Mouse (Mus musculus) small intestine, adult 2 months (tissue): Measurements from ENCODE around the gene Clec16a. TPM values are rescaled to one million over a fixed set of nuclear protein-coding genes. Genes with fewer than 3 reads are reported as not detected.

Source experiments
- H3K27ac ChIP-seq: fragments of 200-500 bp; 2 replicates; pipeline ENCODE4 v1.5.1; 2012; ENCODE audit warnings: low read depth, low read length, control low read depth, inconsistent platforms; ENCODE audit not compliant: insufficient read depth
- H3K27me3 ChIP-seq: fragments of 200-500 bp; 2 replicates; pipeline ENCODE4 v1.6.1; 2012; ENCODE audit warnings: mild to moderate bottlenecking, moderate library complexity, low read length, inconsistent platforms; ENCODE audit not compliant: control insufficient read depth, insufficient read depth
- H3K36me3 ChIP-seq: fragments of 200-500 bp; 2 replicates; pipeline ENCODE4 v1.6.1; 2012; ENCODE audit warnings: mild to moderate bottlenecking, low read length, control low read depth, inconsistent platforms; ENCODE audit not compliant: control insufficient read depth, insufficient read depth
- H3K4me1 ChIP-seq: fragments of 200-500 bp; 2 replicates; pipeline ENCODE4 v1.6.1; 2012; ENCODE audit warnings: low read length, inconsistent platforms, mixed read lengths; ENCODE audit not compliant: control insufficient read depth, insufficient read depth, insufficient read length
- H3K4me3 ChIP-seq: fragments of 200-500 bp; 2 replicates; pipeline ENCODE4 v1.5.1; 2012; ENCODE audit warnings: low read depth, mild to moderate bottlenecking, control low read depth, inconsistent platforms, low read length, moderate library complexity
- CTCF ChIP-seq: fragments of 200-500 bp; IDR thresholded peaks from 2 replicates; pipeline ENCODE4 v1.5.1; 2012; ENCODE audit warnings: low read depth, mild to moderate bottlenecking, control low read depth, inconsistent platforms, low read length, moderate library complexity, mixed read lengths; ENCODE audit not compliant: insufficient replicate concordance, insufficient read length; ENCODE audit errors: extremely low read depth
- POLR2A ChIP-seq: fragments of 200-500 bp; IDR thresholded peaks from 2 replicates; pipeline ENCODE4 v1.6.1; 2012; ENCODE audit warnings: low read depth, mild to moderate bottlenecking, control low read depth, inconsistent platforms, low read length, moderate library complexity
- WGBS: fragments of 180-500 bp; shearing (Covaris S2); methylation state at CpG from one replicate; pipeline ENCODE4 v1.1.7; 2018; 5-methylcytosine and 5-hydroxymethylcytosine counted together
- polyA plus RNA-seq: library from polyadenylated mRNA; depleted of rRNA; stranded (reverse); fragments of >200 nt; gene quantifications from 2 replicates; pipeline ENCODE4 v1.2.3, GENCODE M21; 2012

Gene Clec16a
- polyA plus RNA-seq, 1 experiment: 14.3 TPM

DNA sequence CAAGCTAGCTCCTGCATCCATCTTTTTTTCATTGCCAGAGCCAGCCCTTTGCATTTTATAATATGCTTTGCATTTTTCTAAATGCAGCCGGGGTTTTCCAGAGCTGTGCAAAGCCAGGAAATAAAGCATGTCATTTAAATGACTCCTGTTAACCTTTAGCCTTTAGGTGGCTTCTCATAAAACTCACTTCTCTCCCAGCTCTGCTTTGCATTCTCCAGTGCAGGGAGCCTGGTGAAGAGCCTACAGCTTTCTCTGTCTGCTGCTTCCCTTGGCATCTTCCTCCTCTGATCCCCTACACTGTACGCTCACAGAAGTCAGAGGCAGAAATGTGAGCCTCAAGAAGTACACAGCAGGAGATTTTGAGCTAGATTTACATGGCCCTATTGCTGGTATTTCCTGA lies 111.3 kb downstream of the Clec16a start:
- Histone ChIP-seq H3K4me3 (no peak overlapping the region), H3K36me3 (no peaks in the 10 kb centered on the region), H3K27me3 (no peaks in the 10 kb centered on the region), H3K4me1 (peaks cover 28% of the 10 kb centered on the region; the same call in 1 of the 2 replicates), H3K27ac (peak overlapping the region; percentile 99)
- no peak for TF ChIP-seq CTCF
- no peak for TF ChIP-seq POLR2A
- WGBS: 25% methylated on average over 2 of the region's 2 CpGs

GRCm38 (mm10) chr16:10656939-10657338 lies 111.8 kb downstream of the Clec16a start:
- Histone ChIP-seq H3K4me3 (no peak overlapping the region), H3K27me3 (no peaks in the 10 kb centered on the region), H3K27ac (peak overlapping the region; percentile 99), H3K4me1 (peaks cover 28% of the 10 kb centered on the region; the same call in 1 of the 2 replicates), H3K36me3 (no peaks in the 10 kb centered on the region)
- no peak for TF ChIP-seq POLR2A
- no peak for TF ChIP-seq CTCF
- 42% methylated on average over 1 of the region's 1 CpGs for WGBS

GRCm38 (mm10) chr16:10659211-10659610 lies 114.1 kb downstream of the Clec16a start:
- no peak overlapping the region for H3K4me3 ChIP-seq
- H3K4me1 ChIP-seq: peaks cover 35% of the 10 kb centered on the region; the same call in 1 of the 2 replicates
- WGBS: 91% methylated on average over 2 of the region's 2 CpGs
- H3K27ac ChIP-seq: no peak overlapping the region
- no peak for TF ChIP-seq POLR2A
- TF ChIP-seq CTCF: no peak
- H3K36me3 ChIP-seq: no peaks in the 10 kb centered on the region
- H3K27me3 ChIP-seq: no peaks in the 10 kb centered on the region

- no peaks in the 10 kb centered on the region for H3K36me3 ChIP-seq
- H3K27me3 ChIP-seq: no peaks in the 10 kb centered on the region
- no peak overlapping the region for H3K27ac ChIP-seq
- TF ChIP-seq CTCF (no peak), POLR2A (no peak)
- H3K4me1 ChIP-seq: peaks cover 34% of the 10 kb centered on the region; the same call in 1 of the 2 replicates
- no peak overlapping the region for H3K4me3 ChIP-seq
Observed at GRCm38 (mm10) chr16:10660526-10660925, 115.4 kb downstream of the Clec16a start.

DNA sequence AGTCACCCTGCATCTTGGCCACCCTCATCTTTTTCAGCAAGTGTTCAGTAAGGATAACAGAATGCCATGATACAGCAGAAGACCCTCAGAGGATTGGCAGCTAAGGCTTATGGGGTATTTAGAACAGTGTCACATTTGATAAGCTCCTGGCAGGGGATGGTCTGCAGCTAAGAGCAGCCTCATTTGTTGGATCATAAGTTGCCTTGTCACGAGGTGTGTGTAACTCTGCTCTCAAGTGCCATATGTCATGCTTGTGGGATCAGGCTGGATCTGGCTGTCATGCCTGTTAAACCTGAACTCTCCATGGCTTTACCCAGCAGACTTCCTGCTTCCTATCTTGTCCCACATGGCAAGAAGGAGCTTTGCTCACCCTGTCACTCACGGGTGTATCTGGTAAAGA lies 116.2 kb downstream of the Clec16a start:
- no peaks in the 10 kb centered on the region for H3K36me3 ChIP-seq
- TF ChIP-seq CTCF (no peak), POLR2A (no peak)
- no peak overlapping the region for H3K27ac ChIP-seq

GRCm38 (mm10) chr16:10663890-10664731 lies 119.0 kb downstream of the Clec16a start:
- Histone ChIP-seq H3K27me3 (no peaks in the 10 kb centered on the region), H3K27ac (peak overlapping the region; percentile 13), H3K4me3 (no peak overlapping the region), H3K4me1 (peaks cover 28% of the 10 kb centered on the region), H3K36me3 (no peaks in the 10 kb centered on the region)
- 33% methylated on average over 12 of the region's 12 CpGs for WGBS
- TF ChIP-seq POLR2A: no peak
- no peak for TF ChIP-seq CTCF

More for the DNA sequence above, 116.2 kb downstream of the Clec16a start:
- 76% methylated on average over 2 of the region's 2 CpGs for WGBS
- Histone ChIP-seq H3K4me3 (no peak overlapping the region), H3K4me1 (peaks cover 31% of the 10 kb centered on the region; the same call in 1 of the 2 replicates), H3K27me3 (no peaks in the 10 kb centered on the region)
